Mouse (Mus musculus) midbrain, postnatal 0 days (tissue): ENCODE measurements around the gene Cct6b. TPM values are rescaled to one million over a fixed set of nuclear protein-coding genes. Genes with fewer than 3 reads are reported as not detected.
"Not testable (repeated sequence)": the region's sequence is repeated elsewhere in the genome, so short reads cannot be mapped to it uniquely, and the experiment has no call there.

Experiments used
- ATAC-seq: fragments of 200-750 bp; cut with Nextera tagmentation; 2 replicates; pipeline ENCODE4 v1.8.0; 2017; ENCODE audit warnings: moderate number of reproducible peaks, mild to moderate bottlenecking, moderate TSS enrichment, moderate library complexity; ENCODE audit not compliant: low FRiP score
- DNase-seq: peaks from one replicate; pipeline ENCODE4 v3.0.0-alpha.2; 2015; ENCODE audit warnings: low spot score
- H3K27ac ChIP-seq: fragments of 300-500 bp; sonication (generic); 2 replicates; pipeline ENCODE4 v1.5.1; 2014; ENCODE audit warnings: low read depth, mild to moderate bottlenecking, low read length, mixed read lengths
- H3K27me3 ChIP-seq: fragments of 300-500 bp; sonication (generic); 2 replicates; pipeline ENCODE4 v1.6.1; 2014; ENCODE audit warnings: low read length, control low read depth, mixed read lengths; ENCODE audit not compliant: insufficient read depth
- H3K36me3 ChIP-seq: fragments of 300-500 bp; sonication (generic); 2 replicates; pipeline ENCODE4 v1.6.1; 2014; ENCODE audit warnings: low read length, control low read depth, mixed read lengths; ENCODE audit not compliant: insufficient read depth
- H3K4me1 ChIP-seq: fragments of 300-500 bp; sonication (generic); 2 replicates; pipeline ENCODE4 v1.6.1; 2014; ENCODE audit warnings: mild to moderate bottlenecking, control low read depth, antibody characterized with exemption, low read length, mixed read lengths; ENCODE audit not compliant: insufficient read depth
- H3K4me2 ChIP-seq: fragments of 300-500 bp; sonication (generic); 2 replicates; pipeline ENCODE4 v1.6.1; 2014; ENCODE audit warnings: low read depth, mild to moderate bottlenecking, low read length, mixed read lengths; ENCODE audit not compliant: poor library complexity, severe bottlenecking
- H3K4me3 ChIP-seq: fragments of 300-500 bp; sonication (generic); 2 replicates; pipeline ENCODE4 v1.5.1; 2014; ENCODE audit warnings: low read depth, mild to moderate bottlenecking, low read length, moderate library complexity
- H3K9ac ChIP-seq: fragments of 300-500 bp; sonication (generic); replicated peaks from 2 replicates; pipeline ENCODE4 v1.6.1; 2014; ENCODE audit warnings: mild to moderate bottlenecking, low read length, moderate library complexity, mixed read lengths; ENCODE audit not compliant: poor library complexity, severe bottlenecking
- H3K9me3 ChIP-seq: fragments of 300-500 bp; sonication (generic); 2 replicates; pipeline ENCODE4 v1.6.1; 2016; ENCODE audit warnings: low read length, control low read depth
- CTCF ChIP-seq: IDR thresholded peaks from 2 replicates; pipeline ENCODE4 v1.5.1; 2016; ENCODE audit warnings: antibody characterized with exemption, mild to moderate bottlenecking
- WGBS: fragments of 180-500 bp; shearing (Covaris S2); extraction: QIAGEN DNeasy Blood & Tissue Kit; methylation state at CpG from one replicate; pipeline ENCODE4 v1.1.7; 2014; 5-methylcytosine and 5-hydroxymethylcytosine counted together
- polyA plus RNA-seq: library from polyadenylated mRNA; unstranded; fragments of >200 nt; fragmentation: Nextera tagmentation; extraction: Ambion mirVana; gene quantifications from 2 replicates; pipeline ENCODE4 v1.2.1, GENCODE M21; 2015
- total RNA-seq: library from RNA; depleted of rRNA; stranded (reverse); fragments of >200 nt; gene quantifications from 2 replicates; pipeline ENCODE4 v1.2.3, GENCODE M21; 2014

Cct6b gene
- total and polyA plus RNA-seq, 2 experiments from 2014 or later = 0.44 TPM; not detected in 1

DNA sequence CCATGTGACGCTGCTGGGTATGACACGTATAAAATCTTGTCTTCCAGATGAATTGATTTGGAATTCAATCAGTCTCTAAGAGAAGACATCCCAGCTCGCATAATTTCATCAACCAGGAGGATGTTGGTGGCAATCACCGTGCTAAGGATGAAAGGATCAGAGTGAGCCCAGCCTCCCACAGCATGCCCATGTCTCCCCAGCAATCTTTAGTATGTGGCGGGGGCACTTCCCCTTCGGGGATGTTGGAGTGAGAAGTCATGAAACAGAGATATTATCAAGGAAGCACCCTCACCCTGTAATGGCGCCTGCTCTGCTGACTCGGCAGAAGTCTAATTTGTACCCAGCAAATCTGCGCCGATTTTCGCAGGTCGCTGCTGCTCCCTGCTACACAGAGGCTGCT lies 44.8 kb downstream of the Cct6b start:
- 82% methylated on average over 12 of the region's 12 CpGs for WGBS
- Histone ChIP-seq H3K4me3 (no peak overlapping the region), H3K9ac (no peak overlapping the region), H3K27me3 (no peaks in the 10 kb centered on the region), H3K4me2 (no peak overlapping the region), H3K4me1 (no peaks in the 10 kb centered on the region), H3K27ac (no peak overlapping the region), H3K36me3 (no peaks in the 10 kb centered on the region), H3K9me3 (no peaks in the 10 kb centered on the region)
- DNase-seq = no peak
- ATAC-seq = no peak
- TF ChIP-seq CTCF = no peak

DNA sequence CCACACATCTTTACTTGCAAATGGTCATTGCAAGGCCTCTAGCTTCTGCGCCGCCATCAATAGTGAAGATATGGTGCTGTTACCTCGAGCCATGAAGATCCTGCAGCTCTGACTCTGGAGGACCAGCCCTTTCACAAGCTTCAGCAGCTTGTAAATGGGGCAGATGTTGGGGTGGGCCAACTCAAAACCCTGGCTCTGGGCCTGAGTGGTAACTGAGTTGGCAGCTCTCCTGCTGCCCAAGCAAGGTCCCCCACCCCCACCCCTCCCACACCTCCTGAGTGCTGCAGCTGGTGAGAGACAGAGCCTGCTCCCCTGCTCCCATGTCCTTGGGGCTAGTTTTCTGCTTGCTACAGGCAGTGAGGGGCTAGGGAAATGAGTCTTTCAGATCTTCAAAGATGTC lies 51.4 kb downstream of the Cct6b start:
- no peaks in the 10 kb centered on the region for H3K4me1 ChIP-seq
- H3K9me3 ChIP-seq = no peaks in the 10 kb centered on the region
- TF ChIP-seq CTCF = no peak
- no peaks in the 10 kb centered on the region for H3K36me3 ChIP-seq
- no peak overlapping the region for H3K4me3 ChIP-seq
- ATAC-seq (no peak), DNase-seq (peak; percentile 63)
- no peak overlapping the region for H3K4me2 ChIP-seq
- 89% methylated on average over 3 of the region's 3 CpGs for WGBS
- no peak overlapping the region for H3K9ac ChIP-seq
- no peaks in the 10 kb centered on the region for H3K27me3 ChIP-seq
- no peak overlapping the region for H3K27ac ChIP-seq

DNA sequence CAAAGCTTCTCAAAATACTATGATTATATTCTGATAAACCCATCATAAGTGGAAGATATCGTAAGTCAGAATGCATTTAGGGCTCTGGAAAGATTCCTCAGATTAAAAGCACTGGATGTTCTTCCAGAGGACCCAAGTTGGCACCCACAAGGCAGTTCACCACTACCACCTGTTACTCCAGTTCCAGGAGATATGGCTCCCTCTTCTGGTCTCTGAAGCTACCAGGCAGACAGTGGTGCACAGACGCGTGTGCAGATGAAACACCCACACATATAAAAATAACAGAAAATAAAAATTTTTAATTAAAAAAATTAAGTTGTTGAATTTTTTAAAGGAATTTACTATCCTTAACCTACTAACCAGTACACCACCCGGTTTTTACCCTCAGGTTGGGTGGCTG lies 55.2 kb downstream of the Cct6b start:
- no peaks in the 10 kb centered on the region for H3K36me3 ChIP-seq
- H3K9ac ChIP-seq = no peak overlapping the region
- no peak for DNase-seq
- H3K27ac ChIP-seq = no peak overlapping the region
- H3K4me2 ChIP-seq = no peak overlapping the region
- 78% methylated on average over 4 of the region's 4 CpGs for WGBS
- no peaks in the 10 kb centered on the region; the same call in 1 of the 2 replicates for H3K27me3 ChIP-seq
- no peak for ATAC-seq
- H3K4me3 ChIP-seq = no peak overlapping the region
- peak; percentile 30 for TF ChIP-seq CTCF
- H3K9me3 ChIP-seq = no peaks in the 10 kb centered on the region
- H3K4me1 ChIP-seq = no peaks in the 10 kb centered on the region

DNA sequence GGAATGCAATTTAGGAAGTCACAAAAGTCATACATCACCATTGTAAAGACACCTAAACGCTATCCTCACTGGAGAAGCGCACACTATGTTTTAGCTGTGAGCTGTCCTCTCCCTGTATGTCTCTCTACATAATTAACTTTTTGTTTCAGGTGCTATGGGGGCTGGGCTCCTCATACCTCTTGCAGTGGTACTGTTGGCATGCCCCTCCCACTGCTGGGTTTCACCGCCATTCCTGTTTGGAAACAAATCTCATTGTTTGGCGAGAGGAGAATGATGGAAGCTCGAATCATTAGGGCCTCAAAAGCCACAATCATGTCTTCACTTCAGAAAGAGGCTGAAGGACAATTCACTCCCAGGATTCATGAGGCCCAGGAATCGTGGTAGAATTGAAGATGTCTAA lies 59.0 kb downstream of the Cct6b start:
- no peak for TF ChIP-seq CTCF
- no peak overlapping the region for H3K9ac ChIP-seq
- ATAC-seq (no peak), DNase-seq (no peak)
- no peaks in the 10 kb centered on the region for H3K4me1 ChIP-seq
- H3K4me2 ChIP-seq = no peak overlapping the region
- 82% methylated on average over 6 of the region's 6 CpGs for WGBS
- H3K9me3 ChIP-seq = no peaks in the 10 kb centered on the region
- no peak overlapping the region for H3K4me3 ChIP-seq
- H3K36me3 ChIP-seq = no peaks in the 10 kb centered on the region
- H3K27ac ChIP-seq = no peak overlapping the region
- no peaks in the 10 kb centered on the region; the same call in 1 of the 2 replicates for H3K27me3 ChIP-seq

DNA sequence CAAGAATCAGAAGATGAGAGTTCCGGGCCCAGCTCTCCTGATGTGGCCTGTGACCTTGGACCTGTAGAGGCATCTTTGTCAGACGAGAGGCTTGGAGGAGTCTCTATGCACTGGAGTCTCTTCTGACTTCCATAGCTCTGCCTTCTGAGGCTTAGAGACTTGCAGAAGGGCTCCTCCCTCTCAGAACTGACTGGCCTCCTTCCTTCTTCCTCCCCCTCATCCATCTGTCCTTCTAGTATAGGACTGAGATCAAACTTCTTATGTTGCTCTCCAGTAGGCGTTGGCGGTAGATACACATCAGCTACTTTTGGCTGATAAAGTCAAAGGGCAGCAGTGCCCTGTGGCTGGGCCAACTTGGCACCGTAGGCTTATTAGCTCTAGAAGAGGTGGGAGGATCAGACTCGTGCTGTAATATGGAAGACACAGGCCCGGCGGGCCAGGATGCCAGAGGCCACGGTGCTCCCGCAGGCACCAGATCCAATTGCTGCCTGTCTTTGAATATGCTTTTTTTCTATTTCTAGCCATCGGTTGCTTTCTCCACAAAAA lies 64.2 kb downstream of the Cct6b start:
- no peak for TF ChIP-seq CTCF
- 85% methylated on average over 11 of the region's 11 CpGs for WGBS
- H3K9ac ChIP-seq = no peak overlapping the region
- no peak overlapping the region for H3K4me3 ChIP-seq
- no peaks in the 10 kb centered on the region for H3K9me3 ChIP-seq
- no peak overlapping the region for H3K4me2 ChIP-seq
- ATAC-seq = no peak
- no peak for DNase-seq
- no peak overlapping the region for H3K27ac ChIP-seq
- H3K27me3 ChIP-seq = no peaks in the 10 kb centered on the region
- H3K4me1 ChIP-seq = no peaks in the 10 kb centered on the region
- no peaks in the 10 kb centered on the region for H3K36me3 ChIP-seq

DNA sequence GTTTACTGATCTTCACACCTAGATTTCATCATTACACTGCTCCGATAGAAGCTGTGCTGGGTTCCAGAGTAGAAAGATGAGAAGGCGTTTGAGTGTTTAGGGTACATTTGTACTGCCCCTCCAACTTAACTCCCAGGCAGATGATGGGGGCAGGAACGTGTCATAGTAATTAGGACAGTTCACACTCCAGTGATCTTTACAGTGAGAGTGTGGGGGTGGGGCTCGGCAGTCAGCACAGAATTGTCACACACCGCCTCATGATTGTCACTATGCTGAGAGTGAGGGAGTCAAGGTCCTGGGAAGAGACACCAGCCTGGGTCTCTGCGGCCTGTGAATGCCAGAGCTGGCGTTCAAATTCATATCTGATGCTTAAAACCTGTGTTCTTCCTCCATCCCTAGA lies 68.2 kb downstream of the Cct6b start:
- DNase-seq (no peak), ATAC-seq (no peak)
- H3K9ac ChIP-seq = no peak overlapping the region
- no peak for TF ChIP-seq CTCF
- H3K36me3 ChIP-seq = no peaks in the 10 kb centered on the region
- no peak overlapping the region for H3K27ac ChIP-seq
- no peaks in the 10 kb centered on the region for H3K27me3 ChIP-seq
- no peaks in the 10 kb centered on the region for H3K9me3 ChIP-seq
- no peaks in the 10 kb centered on the region for H3K4me1 ChIP-seq
- no peak overlapping the region for H3K4me3 ChIP-seq
- 71% methylated on average over 7 of the region's 7 CpGs for WGBS
- no peak overlapping the region for H3K4me2 ChIP-seq

DNA sequence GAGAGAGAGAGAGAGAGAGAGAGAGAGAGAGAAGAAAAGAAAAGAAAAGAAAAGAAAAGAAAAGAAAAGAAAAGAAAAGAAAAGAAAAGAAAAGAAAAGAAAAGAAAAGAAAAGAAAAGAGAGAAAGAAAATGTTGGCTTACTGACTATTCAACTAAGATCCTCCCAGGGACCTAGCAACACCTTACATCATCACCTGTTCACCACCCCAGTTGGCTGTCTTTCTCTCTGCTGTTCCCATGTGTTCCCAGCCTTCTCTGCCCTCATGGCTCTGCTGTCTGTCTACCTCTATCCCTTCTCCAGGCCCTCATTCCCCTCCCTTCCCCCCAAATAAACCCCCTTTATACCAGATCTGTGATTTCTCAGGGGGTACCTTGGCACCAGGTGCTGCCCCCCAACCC lies 69.2 kb downstream of the Cct6b start:
- not testable (repeated sequence) for H3K4me1 ChIP-seq, H3K4me3 ChIP-seq, H3K9ac ChIP-seq, ATAC-seq, H3K4me2 ChIP-seq, H3K27ac ChIP-seq, H3K27me3 ChIP-seq, H3K36me3 ChIP-seq, H3K9me3 ChIP-seq
- peak; percentile 38 for DNase-seq
